ENCODE assay signal across 8 mouse cellular contexts in genomic region chrX:52913856-52914255, GRCm38 (mm10). TPM values are rescaled to one million over a fixed set of nuclear protein-coding genes. Genes with fewer than 3 reads are reported as not detected.
A peak's percentile ranks its signal among the peaks of the same experiment; 100 is the strongest.
DNase-seq lines count a peak whose midpoint lies in the region; ATAC-seq and TF ChIP-seq lines count a peak whose summit lies in the region.

No protein-coding gene starts in this region.

- no peak for DNase-seq in heart, postnatal 25 days (ENCODE audit: low spot score)
- DNase-seq in hindbrain, postnatal 0 days (ENCODE audit: low spot score), result no peak
- DNase-seq in thymus, adult 18-20 months, result no peak
- DNase-seq in MN1 (ENCODE audit: low spot score), result no peak
- no peak for DNase-seq in layer of hippocampus, adult 18-20 months (ENCODE audit: low spot score in 2 of 2)

- peak overlapping the region; percentile 71 for H3K4me2 ChIP-seq in heart, embryonic 13.5 days
- H3K4me2 ChIP-seq in hindbrain, postnatal 0 days (ENCODE audit: low read depth, low read length), result peak overlapping the region; percentile 55
- peak overlapping the region; percentile 48 for H3K4me2 ChIP-seq in midbrain, embryonic 15.5 days

- no peak for TF ChIP-seq POLR2A in bone marrow macrophage, adult 2 months (IDR thresholded peaks at IDR 0.05; ENCODE audit: borderline replicate concordance, low read depth, low read length)

- H3K4me3 ChIP-seq in heart, embryonic 13.5 days, result peak overlapping the region; percentile 72
- peak overlapping the region; percentile 72; the same call in 1 of the 2 replicates for H3K4me3 ChIP-seq in bone marrow macrophage, adult 2 months (ENCODE audit: insufficient read depth, low read length)
- H3K4me3 ChIP-seq in hindbrain, postnatal 0 days (ENCODE audit: low read length), result peak overlapping the region; percentile 60
- H3K4me3 ChIP-seq in midbrain, embryonic 15.5 days, result peak overlapping the region; percentile 65

- peaks cover 9% of the 10 kb centered on the region; the same call in 1 of the 2 replicates for H3K4me1 ChIP-seq in heart, embryonic 13.5 days
- H3K4me1 ChIP-seq in bone marrow macrophage, adult 2 months (ENCODE audit: control insufficient read depth, insufficient read depth, low read length), result no peaks in the 10 kb centered on the region
- H3K4me1 ChIP-seq in hindbrain, postnatal 0 days (ENCODE audit: insufficient read depth, low read length), result no peaks in the 10 kb centered on the region
- H3K4me1 ChIP-seq in midbrain, embryonic 15.5 days, result 0 out of 2 replicates have a peak, but pooled peaks cover 4% of the 10 kb centered on the region

- no peak for TF ChIP-seq CTCF in bone marrow macrophage, adult 2 months (IDR thresholded peaks at IDR 0.05; ENCODE audit: low read depth, low read length)
- no peak for TF ChIP-seq CTCF in hindbrain, postnatal 0 days (IDR thresholded peaks at IDR 0.05; ENCODE audit: low read depth)

- intact Hi-C loops in heart, postnatal 25 days (cut with DNase I), result no loop called here

- H3K9ac ChIP-seq in heart, embryonic 13.5 days, result peak overlapping the region; percentile 87; the same call in 1 of the 2 replicates
- peak overlapping the region; percentile 75; the same call in 1 of the 2 replicates for H3K9ac ChIP-seq in hindbrain, postnatal 0 days (replicated peaks; ENCODE audit: low read length)
- peak overlapping the region; percentile 77 for H3K9ac ChIP-seq in midbrain, embryonic 15.5 days

- H3K27ac ChIP-seq in heart, embryonic 13.5 days (replicated peaks), result no peak overlapping the region
- H3K27ac ChIP-seq in bone marrow macrophage, adult 2 months (ENCODE audit: insufficient read depth, low read depth, low read length), result no peak overlapping the region
- H3K27ac ChIP-seq in hindbrain, postnatal 0 days, result no peak overlapping the region
- H3K27ac ChIP-seq in midbrain, embryonic 15.5 days, result 0 out of 2 replicates have a peak overlapping the region, but pooled peaks have one; percentile 20

- H3K9me3 ChIP-seq in heart, embryonic 13.5 days, result no peaks in the 10 kb centered on the region
- no peaks in the 10 kb centered on the region for H3K9me3 ChIP-seq in hindbrain, postnatal 0 days (ENCODE audit: low read length)
- no peaks in the 10 kb centered on the region for H3K9me3 ChIP-seq in midbrain, embryonic 15.5 days

- no peak for ATAC-seq in heart, embryonic 13.5 days (ENCODE audit: extremely low read depth, insufficient number of reproducible peaks, low FRiP score, low TSS enrichment)
- no peak for ATAC-seq in hindbrain, postnatal 0 days
- no peak for ATAC-seq in midbrain, embryonic 15.5 days (replicated peaks)

- 64% methylated on average over 4 of the region's 4 CpGs for WGBS in heart, embryonic 13.5 days
- 46% methylated on average over 4 of the region's 4 CpGs for WGBS in hindbrain, postnatal 0 days
- 39% methylated on average over 4 of the region's 4 CpGs for WGBS in midbrain, embryonic 15.5 days

- no peaks in the 10 kb centered on the region for H3K36me3 ChIP-seq in heart, embryonic 13.5 days
- no peaks in the 10 kb centered on the region for H3K36me3 ChIP-seq in hindbrain, postnatal 0 days (ENCODE audit: insufficient read depth, low read length)
- H3K36me3 ChIP-seq in midbrain, embryonic 15.5 days (replicated peaks), result no peaks in the 10 kb centered on the region

- H3K27me3 ChIP-seq in heart, embryonic 13.5 days (replicated peaks), result no peaks in the 10 kb centered on the region
- no peaks in the 10 kb centered on the region for H3K27me3 ChIP-seq in hindbrain, postnatal 0 days (ENCODE audit: insufficient read depth, low read length)
- H3K27me3 ChIP-seq in midbrain, embryonic 15.5 days (replicated peaks), result no peaks in the 10 kb centered on the region

RNA-seq across cellular contexts. Expression of gene Phf6, which starts 1.8 kb away (rescaled TPM):
- 15.6 and 16.1 TPM in 2 replicates for polyA plus RNA-seq in heart, embryonic 13.5 days (2015; fragmentation: Nextera tagmentation; extraction: Ambion mirVana)
- total RNA-seq in heart, postnatal 25 days (2021), result 1 to 10 TPM; 4.1 to 5.2 TPM
- 12.5 and 18.8 TPM in 2 replicates for polyA plus RNA-seq in bone marrow macrophage, adult 2 months (2012; ENCODE audit: insufficient read depth, insufficient read length, missing spikeins)
- total RNA-seq in hindbrain, postnatal 0 days (2014; rRNA removed), result 29.7 and 32.9 TPM in 2 replicates
- 34.6 and 35.4 TPM in 2 replicates for polyA plus RNA-seq in hindbrain, postnatal 0 days (2015; fragmentation: Nextera tagmentation; extraction: Ambion mirVana)
- polyA plus RNA-seq in midbrain, embryonic 15.5 days (2015; fragmentation: Nextera tagmentation; extraction: Ambion mirVana), result 65.0 and 71.3 TPM in 2 replicates
- 10 to 100 TPM; 19.2 to 20.5 TPM for total RNA-seq in layer of hippocampus, adult 18-20 months (2021)
